Mouse (Mus musculus): ENCODE data around the gene Clip2.

DNA sequence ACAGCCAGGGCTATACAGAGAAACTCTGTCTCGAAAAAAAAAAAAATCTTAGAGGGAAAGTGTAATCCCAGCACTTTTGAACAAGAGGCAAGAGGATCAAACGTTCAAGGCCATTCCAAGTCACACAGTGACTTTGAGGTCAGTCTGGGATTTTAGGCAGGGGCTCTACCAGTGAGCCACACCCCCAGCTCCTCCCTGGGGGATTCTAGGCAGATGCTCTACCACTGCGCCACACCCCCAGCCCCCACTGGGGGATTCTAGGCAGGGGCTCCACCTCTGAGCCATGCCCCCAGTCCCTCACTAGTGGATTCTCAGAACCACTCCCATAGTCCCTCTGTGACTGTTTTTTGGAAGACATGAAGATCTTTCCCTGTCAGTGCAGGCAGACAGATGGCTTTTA lies 26.9 kb upstream of the Clip2 start:
- TF ChIP-seq TAL1 (conservative IDR thresholded peaks at IDR 0.05; ENCODE audit: low read depth, low read length) (no peak), CTCF (IDR thresholded peaks at IDR 0.05; ENCODE audit: low read depth, low read length) (no peak), GATA1 (IDR thresholded peaks at IDR 0.05; ENCODE audit: borderline replicate concordance, low read length) (no peak), POLR2AphosphoS5 (IDR thresholded peaks at IDR 0.05; ENCODE audit: insufficient replicate concordance, low read depth, low read length) (no peak), GATA2 (IDR thresholded peaks at IDR 0.05; ENCODE audit: borderline replicate concordance, low read depth, low read length) (no peak)

Data from G1E (cell line).